Mouse (Mus musculus) NIH3T3 (cell line): Measurements from ENCODE around the gene Dvl3.
"Not testable (repeated sequence)": the region's sequence is repeated elsewhere in the genome, so short reads cannot be mapped to it uniquely, and the experiment has no call there.

Experiments used
- DNase-seq: peaks from one replicate; pipeline ENCODE4 v3.0.0-alpha.2; 2012; ENCODE audit warnings: low read depth

Dvl3 gene

GRCm38 (mm10) chr16:20516726-20517201, at the start of gene Dvl3:
Dvl3 (plus strand) TSS chr16:20516982.
- peak; percentile 97 for DNase-seq

DNA sequence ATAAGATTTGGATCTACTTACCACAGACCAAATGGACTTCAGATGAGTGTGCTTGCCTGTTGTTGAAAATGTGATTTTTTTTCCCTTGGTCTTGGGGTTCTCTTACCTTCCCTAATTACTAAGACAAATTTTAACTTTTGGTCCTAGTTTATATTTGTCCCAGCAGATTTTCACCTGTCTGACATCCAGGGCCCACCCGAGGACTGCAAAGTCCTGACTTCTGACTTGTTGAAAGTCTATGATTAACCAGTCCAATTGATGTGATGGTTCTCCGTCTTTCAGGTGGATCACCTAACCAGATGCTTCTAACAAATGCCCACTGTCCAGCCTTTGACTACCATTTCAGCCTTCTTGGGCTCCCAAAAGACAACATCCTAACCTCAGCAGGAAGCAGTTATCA, 45.8 kb upstream of the Dvl3 start:
- DNase-seq = no peak

DNA sequence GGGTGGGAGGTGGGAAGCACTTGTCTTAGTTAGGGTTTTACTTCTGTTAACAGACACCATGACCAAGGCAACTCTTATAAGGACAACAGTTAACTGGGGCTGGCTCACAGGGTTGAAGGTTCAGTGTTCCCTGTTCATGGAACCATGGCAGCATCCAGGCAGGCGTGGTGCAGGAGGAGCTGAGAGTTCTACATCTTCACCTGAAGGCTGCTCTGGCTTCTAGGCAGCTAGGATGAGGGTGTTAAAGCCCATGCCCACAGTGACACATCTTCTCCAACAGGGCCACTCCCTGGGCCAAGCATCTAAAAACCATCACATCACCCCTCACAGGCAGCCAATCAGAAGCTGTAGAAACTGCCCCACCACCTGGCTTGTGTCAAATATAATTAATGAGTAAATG, 45.1 kb upstream of the Dvl3 start:
- DNase-seq = no peak

DNA sequence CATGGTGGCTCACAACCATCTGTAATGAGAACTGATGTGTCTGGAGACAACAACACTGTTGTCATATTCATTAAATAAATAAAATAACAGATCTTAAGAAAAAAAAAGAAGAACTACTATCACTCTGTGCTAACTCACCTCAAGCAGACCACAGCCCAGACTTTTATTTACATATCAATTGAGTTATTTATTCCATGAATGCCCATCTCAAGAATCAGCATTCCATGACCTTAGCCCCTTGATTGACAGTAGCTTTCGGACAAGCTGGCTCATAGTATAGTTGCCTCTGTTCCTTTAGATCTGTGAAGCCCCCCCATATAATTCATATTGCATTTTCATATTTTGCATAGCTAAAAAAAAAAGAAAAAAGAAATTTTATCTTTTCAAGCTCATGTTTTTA, 43.0 kb upstream of the Dvl3 start:
- DNase-seq = no peak

- DNase-seq = no peak
Observed at GRCm38 (mm10) chr16:20474211-20474610, 42.6 kb upstream of the Dvl3 start.

- DNase-seq = no peak
Observed at GRCm38 (mm10) chr16:20474786-20475185, 42.0 kb upstream of the Dvl3 start.

GRCm38 (mm10) chr16:20475335-20475734, 41.4 kb upstream of the Dvl3 start:
- no peak for DNase-seq

DNA sequence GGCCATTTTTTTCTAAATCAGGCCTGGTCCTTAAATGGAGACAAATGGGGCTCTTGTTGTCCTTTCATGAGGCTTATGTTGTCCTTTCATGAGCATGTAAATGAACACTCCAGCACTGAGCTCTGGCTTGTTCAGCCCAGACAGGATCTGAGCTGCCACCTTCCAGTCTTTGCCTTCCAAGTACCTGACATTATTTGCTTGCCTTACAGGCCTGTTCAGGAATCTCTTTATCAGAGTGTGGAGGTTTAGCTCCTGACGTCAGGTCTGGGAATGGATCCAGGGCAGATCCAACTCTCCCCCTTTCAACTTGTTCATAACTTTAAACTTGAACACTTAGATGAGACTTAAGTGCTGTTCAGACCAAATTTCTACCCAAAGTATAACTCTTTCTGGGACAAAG, 39.9 kb upstream of the Dvl3 start:
- peak; percentile 79 for DNase-seq

- DNase-seq = no peak
Observed at GRCm38 (mm10) chr16:20477270-20477669, 39.5 kb upstream of the Dvl3 start.

- DNase-seq = peak; percentile 54
Observed at GRCm38 (mm10) chr16:20478504-20478903, 38.3 kb upstream of the Dvl3 start.

DNA sequence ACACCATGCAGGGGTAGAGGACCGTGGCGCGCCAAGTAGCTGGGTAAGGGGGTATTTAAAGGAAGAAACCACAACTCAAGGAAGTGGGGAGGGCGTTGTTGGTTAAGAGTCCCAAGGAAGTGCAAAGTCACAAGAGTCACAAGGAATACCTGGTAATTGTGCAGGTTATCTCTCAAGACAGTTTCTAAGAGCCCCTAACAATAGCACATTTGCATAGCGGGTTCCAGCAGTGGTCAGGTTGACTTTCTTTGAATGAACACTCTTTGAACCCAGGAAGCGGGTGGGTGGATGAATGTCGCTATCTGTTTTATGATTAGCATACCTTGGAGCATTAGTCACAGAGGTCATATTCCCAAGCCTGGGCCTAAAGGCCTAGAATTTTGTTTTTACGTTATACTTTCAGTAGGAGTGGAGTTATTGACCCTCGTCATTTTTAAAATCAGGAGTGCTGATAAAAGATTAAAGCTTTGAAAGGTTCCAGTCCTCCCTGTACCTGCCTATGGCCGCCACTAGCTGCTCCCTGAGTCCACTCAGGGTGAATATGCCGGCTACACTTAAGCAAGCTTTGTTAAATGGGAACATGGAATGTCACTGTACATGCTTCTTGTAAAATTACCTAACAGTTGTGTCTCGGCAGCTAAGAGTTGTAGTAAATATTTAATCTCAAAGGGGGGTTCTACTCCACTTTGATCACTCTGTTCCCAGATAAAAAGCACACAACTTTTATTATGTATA, 37.6 kb upstream of the Dvl3 start:
- not testable (repeated sequence) for DNase-seq

GRCm38 (mm10) chr16:20480115-20480514, 36.7 kb upstream of the Dvl3 start:
- DNase-seq = peak; percentile 46

- peak; percentile 64 for DNase-seq
Observed at GRCm38 (mm10) chr16:20481746-20482145, 35.0 kb upstream of the Dvl3 start.

DNA sequence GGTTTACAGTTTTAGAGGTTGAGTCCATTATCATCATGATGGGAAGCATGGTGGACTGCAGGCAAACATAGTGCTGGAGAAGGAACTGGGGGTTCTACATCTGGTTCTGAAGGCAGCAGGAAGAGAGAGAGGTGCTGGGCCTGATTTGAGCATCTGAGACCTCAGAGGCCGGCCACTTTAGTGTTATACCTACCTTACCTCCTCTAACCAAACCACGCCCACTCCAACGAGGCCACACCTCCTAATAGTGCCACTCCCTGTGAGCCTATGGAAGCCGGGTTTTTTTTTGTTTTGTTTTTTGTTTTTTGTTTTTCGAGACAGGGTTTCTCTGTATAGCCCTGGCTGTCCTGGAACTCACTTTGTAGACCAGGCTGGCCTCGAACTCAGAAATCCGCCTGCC, 33.1 kb upstream of the Dvl3 start:
- DNase-seq = not testable (repeated sequence)

GRCm38 (mm10) chr16:20485061-20485460, 31.7 kb upstream of the Dvl3 start:
- DNase-seq = no peak

GRCm38 (mm10) chr16:20486048-20486447, 30.7 kb upstream of the Dvl3 start:
- no peak for DNase-seq

DNA sequence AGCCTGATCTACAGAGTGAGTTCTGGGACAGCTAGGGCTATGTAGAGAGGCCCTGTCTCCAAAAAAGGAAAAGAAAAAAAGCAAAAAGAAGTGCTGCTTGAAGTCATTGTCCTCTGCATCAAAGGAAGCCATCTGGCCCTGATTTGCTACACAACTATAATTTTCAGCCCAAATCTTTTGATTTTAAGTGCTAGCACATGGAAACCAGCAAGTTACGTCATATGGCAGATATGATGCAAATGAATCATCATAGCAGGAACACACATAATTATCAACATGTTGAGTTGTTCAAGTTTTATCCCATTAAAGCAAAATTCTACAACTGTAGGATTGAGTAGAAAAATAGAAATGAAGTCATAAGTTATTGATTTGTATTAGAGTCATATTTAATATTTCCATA, 28.6 kb upstream of the Dvl3 start:
- peak; percentile 72 for DNase-seq

- not testable (repeated sequence) for DNase-seq
Observed at GRCm38 (mm10) chr16:20488751-20489150, 28.0 kb upstream of the Dvl3 start.

DNA sequence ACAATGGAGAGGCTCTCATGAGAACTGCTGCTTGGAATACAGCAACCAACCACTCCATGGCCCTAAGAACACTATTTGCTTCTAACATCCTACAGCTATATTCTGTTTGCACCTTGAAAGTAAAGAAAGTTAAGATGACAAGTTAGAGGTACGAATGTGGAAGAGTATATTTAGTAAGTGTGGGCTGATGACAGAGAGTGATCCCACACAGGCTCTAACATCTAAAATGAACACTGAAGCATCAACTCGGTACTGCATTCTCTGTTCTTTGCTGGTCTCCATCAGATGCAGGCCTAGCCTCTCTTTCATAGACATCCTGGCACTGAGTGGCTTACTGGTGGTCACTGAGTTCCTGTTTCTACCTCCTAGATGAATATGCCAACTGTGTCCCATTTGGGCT, 27.5 kb upstream of the Dvl3 start:
- DNase-seq = no peak

DNA sequence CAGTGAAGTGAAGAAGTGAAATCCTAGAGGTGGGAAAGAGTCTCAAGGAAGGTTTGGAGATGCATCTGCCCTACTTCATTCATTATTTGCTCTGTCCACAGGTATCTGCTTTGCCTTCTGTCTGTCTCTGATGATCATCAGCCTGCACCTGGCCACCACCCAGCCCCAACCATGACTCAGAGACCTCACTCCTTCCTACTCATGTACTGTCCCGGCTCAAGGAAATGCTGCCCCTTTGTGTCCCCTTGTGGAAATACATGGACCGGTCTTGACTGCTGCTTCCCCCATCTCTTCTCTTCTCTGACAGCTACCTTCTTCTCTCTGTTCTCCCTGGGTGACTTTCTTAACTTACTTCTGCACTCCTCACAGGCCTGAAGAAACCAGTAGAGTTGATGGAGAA, 26.2 kb upstream of the Dvl3 start:
- DNase-seq = peak; percentile 78

DNA sequence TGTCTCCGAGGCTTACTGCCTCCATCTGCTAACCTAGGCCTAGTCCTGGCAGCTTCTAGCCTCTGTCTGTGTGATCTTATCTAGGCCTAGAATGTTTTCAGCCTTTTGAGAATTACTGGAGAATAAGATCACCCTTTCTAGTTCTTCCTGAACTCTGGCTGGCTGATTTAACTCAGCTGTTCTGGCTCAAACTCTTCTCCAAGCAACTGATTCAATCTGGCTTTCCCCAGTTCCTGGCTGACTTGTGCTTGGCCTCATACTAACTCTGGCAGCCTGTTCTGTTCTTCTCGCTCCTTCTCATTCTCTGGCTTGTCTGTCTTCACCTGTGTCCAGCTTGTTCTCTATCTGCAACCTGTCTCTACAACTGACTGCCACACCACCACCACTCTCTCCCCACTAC, 25.5 kb upstream of the Dvl3 start:
- peak; percentile 59 for DNase-seq

- DNase-seq = no peak
Observed at GRCm38 (mm10) chr16:20493452-20493851, 23.3 kb upstream of the Dvl3 start.

- peak; percentile 89 for DNase-seq
Observed at GRCm38 (mm10) chr16:20496671-20497600, 19.8 kb upstream of the Dvl3 start.
